Mouse (Mus musculus) neural tube, embryonic 12.5 days (tissue): ENCODE measurements around the gene Vmn1r54. TPM values are rescaled to one million over a fixed set of nuclear protein-coding genes. Genes with fewer than 3 reads are reported as not detected.

ENCODE experiments used
- ATAC-seq: fragments of 200-750 bp; cut with Nextera tagmentation; 2 replicates; pipeline ENCODE4 v1.8.0; 2017; ENCODE audit warnings: low read depth, mild to moderate bottlenecking, moderate TSS enrichment, moderate library complexity; ENCODE audit not compliant: low FRiP score
- H3K27ac ChIP-seq: fragments of 300-500 bp; sonication (generic); 2 replicates; pipeline ENCODE4 v1.5.1; 2016
- H3K27me3 ChIP-seq: fragments of 300-500 bp; sonication (generic); replicated peaks from 2 replicates; pipeline ENCODE4 v1.6.1; 2016; ENCODE audit warnings: mild to moderate bottlenecking
- H3K36me3 ChIP-seq: fragments of 300-500 bp; sonication (generic); 2 replicates; pipeline ENCODE4 v1.6.1; 2016; ENCODE audit warnings: mild to moderate bottlenecking
- H3K4me1 ChIP-seq: fragments of 300-500 bp; sonication (generic); 2 replicates; pipeline ENCODE4 v1.6.1; 2016
- H3K4me2 ChIP-seq: fragments of 300-500 bp; sonication (generic); replicated peaks from 2 replicates; pipeline ENCODE4 v1.6.1; 2016; ENCODE audit warnings: mild to moderate bottlenecking
- H3K4me3 ChIP-seq: fragments of 300-500 bp; sonication (generic); 2 replicates; pipeline ENCODE4 v1.5.1; 2016
- H3K9ac ChIP-seq: fragments of 300-500 bp; sonication (generic); 2 replicates; pipeline ENCODE4 v1.6.1; 2016; ENCODE audit warnings: mild to moderate bottlenecking
- H3K9me3 ChIP-seq: fragments of 300-500 bp; sonication (generic); 2 replicates; pipeline ENCODE4 v1.6.1; 2016; ENCODE audit warnings: mild to moderate bottlenecking
- WGBS: fragments of 180-500 bp; shearing (Covaris S2); methylation state at CpG from one replicate; pipeline ENCODE4 v1.1.7; 2016; 5-methylcytosine and 5-hydroxymethylcytosine counted together
- polyA plus RNA-seq: library from polyadenylated mRNA; unstranded; fragments of >200 nt; fragmentation: Nextera tagmentation; extraction: Ambion mirVana; gene quantifications from 2 replicates; pipeline ENCODE4 v1.2.1, GENCODE M21; 2016

Vmn1r54 gene
- polyA plus RNA-seq, 1 experiment from 2014 or later: not detected

GRCm38 (mm10) chr6:90319019-90319418, 72.9 kb downstream of the Vmn1r54 start:
- Histone ChIP-seq H3K27me3 (0 out of 2 replicates have a peak, but pooled peaks cover 4% of the 10 kb centered on the region), H3K4me1 (no peaks in the 10 kb centered on the region), H3K4me3 (no peak overlapping the region), H3K4me2 (no peak overlapping the region), H3K27ac (no peak overlapping the region), H3K9me3 (no peaks in the 10 kb centered on the region), H3K36me3 (no peaks in the 10 kb centered on the region), H3K9ac (no peak overlapping the region)
- WGBS: 92% methylated on average over 2 of the region's 2 CpGs
- no peak for ATAC-seq

- no peaks in the 10 kb centered on the region for H3K4me1 ChIP-seq
- 0 out of 2 replicates have a peak, but pooled peaks cover 6% of the 10 kb centered on the region for H3K27me3 ChIP-seq
- no peaks in the 10 kb centered on the region for H3K36me3 ChIP-seq
- no peak overlapping the region for H3K4me3 ChIP-seq
- no peak overlapping the region for H3K9ac ChIP-seq
- no peak for ATAC-seq
- WGBS: 75% methylated on average over 7 of the region's 7 CpGs
- H3K9me3 ChIP-seq: no peaks in the 10 kb centered on the region
- H3K27ac ChIP-seq: no peak overlapping the region
- no peak overlapping the region for H3K4me2 ChIP-seq
These were observed 73.5 kb downstream of the Vmn1r54 start for GRCm38 (mm10) chr6:90319475-90320191.

DNA sequence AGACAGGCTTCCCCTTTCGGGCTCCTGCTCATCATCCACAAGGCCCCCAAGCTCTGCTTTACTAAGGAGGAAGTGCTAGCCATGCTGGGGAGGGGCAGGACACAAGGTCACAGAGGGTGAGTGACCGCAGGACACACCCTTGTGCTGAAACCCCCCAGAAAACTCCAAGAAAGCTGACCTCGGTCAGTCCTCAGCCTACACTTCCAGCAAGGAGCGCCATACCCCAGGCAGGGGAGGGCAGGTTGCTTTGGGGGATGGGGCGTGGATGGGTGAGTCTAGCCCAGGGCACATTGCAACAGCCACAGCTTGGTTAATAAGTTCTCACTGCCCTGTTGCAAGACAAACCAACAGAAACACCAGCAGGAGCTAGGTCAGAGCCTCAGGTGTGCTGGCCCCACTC, 74.3 kb downstream of the Vmn1r54 start:
- no peak overlapping the region for H3K9ac ChIP-seq
- 81% methylated on average over 5 of the region's 5 CpGs for whole genome bisulfite sequencing
- no peak overlapping the region for H3K4me3 ChIP-seq
- 0 out of 2 replicates have a peak, but pooled peaks cover 13% of the 10 kb centered on the region for H3K27me3 ChIP-seq
- H3K27ac ChIP-seq: no peak overlapping the region
- no peaks in the 10 kb centered on the region for H3K36me3 ChIP-seq
- no peaks in the 10 kb centered on the region for H3K9me3 ChIP-seq
- H3K4me1 ChIP-seq: no peaks in the 10 kb centered on the region
- ATAC-seq: no peak
- no peak overlapping the region for H3K4me2 ChIP-seq

Other genes with a start within 250 kb of the Vmn1r54 start
- not detected in 2 replicates for gene Vmn1r47, start 230.2 kb upstream of the Vmn1r54 start, polyA plus RNA-seq
- gene Vmn1r48, start 209.5 kb upstream of the Vmn1r54 start, polyA plus RNA-seq: not detected in 2 replicates
- gene Vmn1r49, start 167.8 kb upstream of the Vmn1r54 start, polyA plus RNA-seq: not detected in 2 replicates
- gene Vmn1r50, start 144.9 kb upstream of the Vmn1r54 start, polyA plus RNA-seq: not detected in 2 replicates
- gene Vmn1r51, start 123.7 kb upstream of the Vmn1r54 start, polyA plus RNA-seq: not detected in 2 replicates
- not detected in 2 replicates for gene Vmn1r52, start 71.5 kb upstream of the Vmn1r54 start, polyA plus RNA-seq
- gene V1ra8, start 43.5 kb upstream of the Vmn1r54 start, polyA plus RNA-seq: not detected in 2 replicates
- gene Vmn1r53, start 21.9 kb upstream of the Vmn1r54 start, polyA plus RNA-seq: not detected in 2 replicates
- gene BC048671, start 54.9 kb downstream of the Vmn1r54 start, polyA plus RNA-seq: not detected in 2 replicates
- not detected in 2 replicates for gene Chst13, start 78.9 kb downstream of the Vmn1r54 start, polyA plus RNA-seq
- not detected in 2 replicates for gene Uroc1, start 87.0 kb downstream of the Vmn1r54 start, polyA plus RNA-seq
- gene Zxdc, start 123.2 kb downstream of the Vmn1r54 start, polyA plus RNA-seq: 13.0 and 13.3 TPM in 2 replicates
- gene Cfap100, start 182.5 kb downstream of the Vmn1r54 start, polyA plus RNA-seq: 2.1 and 2.9 TPM in 2 replicates
- gene Klf15, start 216.3 kb downstream of the Vmn1r54 start, polyA plus RNA-seq: 6.1 and 6.6 TPM in 2 replicates
- gene Aldh1l1, start 240.1 kb downstream of the Vmn1r54 start, polyA plus RNA-seq: 9.5 and 9.7 TPM in 2 replicates